Mouse (Mus musculus) T-helper 1 cell (primary cell): ENCODE measurements at regions not wholly inside any gene's neighbourhood (a gene's known extent, or its start where the extent isn't known, plus 50 kb on each side); places are given as distances from the start of the nearest gene placed in this dataset.

Experiments used
- in situ Hi-C: fragments of 300-600 bp; cut with MboI, MseI; formaldehyde crosslinking; loops from one replicate; pipeline ENCODE4 v1.15.1; 2025; ENCODE audit warnings: high pct_unique_total_duplicates

DNA sequence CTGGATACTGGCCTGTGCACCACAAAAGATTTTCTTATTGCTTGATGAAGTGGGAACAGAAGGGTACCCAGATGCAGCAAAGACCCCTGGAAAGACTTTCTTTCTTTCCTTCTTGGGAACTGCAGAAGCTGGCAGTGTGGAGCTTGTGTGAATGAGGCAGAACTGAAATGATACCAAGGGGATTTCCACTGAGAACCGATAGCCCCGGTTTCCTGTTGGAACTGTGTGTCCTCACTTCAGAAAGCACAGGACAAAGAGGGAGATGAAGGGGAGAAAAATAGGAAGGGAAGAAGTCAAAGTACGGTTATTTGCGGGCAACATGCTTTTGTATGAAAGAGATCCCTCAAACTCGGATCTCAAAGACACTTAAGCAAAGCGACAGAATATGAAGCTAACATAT is 283.7 kb downstream of the Pten start:
- in situ Hi-C loops, result no loop called here

DNA sequence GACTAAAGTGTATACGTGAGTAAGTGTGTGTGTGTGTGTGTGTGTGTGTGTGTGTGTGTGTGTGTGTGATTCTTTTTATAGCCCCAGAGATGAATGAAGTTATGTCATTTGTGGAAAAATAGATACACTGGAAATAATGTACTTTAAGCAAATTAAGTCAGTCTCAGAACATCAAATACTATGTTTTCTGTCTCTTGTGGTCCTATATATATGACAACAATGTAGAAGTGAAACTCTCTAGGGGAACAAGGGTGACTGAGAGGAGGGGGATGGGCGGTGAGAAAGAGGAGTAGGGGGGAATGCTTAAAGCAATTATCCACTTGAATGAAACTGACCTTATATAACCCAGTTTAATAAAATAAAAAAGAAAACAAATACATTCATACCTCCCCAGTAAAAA is 285.5 kb downstream of the Pten start:
- in situ Hi-C loops, result no loop called here

DNA sequence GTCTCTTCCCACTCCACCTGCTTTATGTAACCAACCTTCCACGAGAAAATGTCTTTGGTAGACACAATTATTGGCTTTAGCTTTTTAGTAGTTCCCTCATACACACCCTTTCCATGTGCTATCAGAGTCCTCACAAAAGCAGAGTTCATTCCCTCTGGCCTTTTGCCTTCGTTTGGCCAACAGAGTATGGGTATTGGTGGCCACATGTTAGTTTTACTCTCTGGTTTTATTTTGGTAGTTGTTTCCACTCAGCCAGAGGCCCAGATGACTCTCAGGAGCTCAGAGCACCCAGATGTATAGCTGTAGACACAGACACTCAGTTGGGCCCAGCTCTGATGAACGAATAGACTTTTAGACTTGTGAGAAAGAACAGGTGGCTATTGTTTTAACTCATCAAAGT is 286.4 kb downstream of the Pten start:
- in situ Hi-C loops, result no loop called here

DNA sequence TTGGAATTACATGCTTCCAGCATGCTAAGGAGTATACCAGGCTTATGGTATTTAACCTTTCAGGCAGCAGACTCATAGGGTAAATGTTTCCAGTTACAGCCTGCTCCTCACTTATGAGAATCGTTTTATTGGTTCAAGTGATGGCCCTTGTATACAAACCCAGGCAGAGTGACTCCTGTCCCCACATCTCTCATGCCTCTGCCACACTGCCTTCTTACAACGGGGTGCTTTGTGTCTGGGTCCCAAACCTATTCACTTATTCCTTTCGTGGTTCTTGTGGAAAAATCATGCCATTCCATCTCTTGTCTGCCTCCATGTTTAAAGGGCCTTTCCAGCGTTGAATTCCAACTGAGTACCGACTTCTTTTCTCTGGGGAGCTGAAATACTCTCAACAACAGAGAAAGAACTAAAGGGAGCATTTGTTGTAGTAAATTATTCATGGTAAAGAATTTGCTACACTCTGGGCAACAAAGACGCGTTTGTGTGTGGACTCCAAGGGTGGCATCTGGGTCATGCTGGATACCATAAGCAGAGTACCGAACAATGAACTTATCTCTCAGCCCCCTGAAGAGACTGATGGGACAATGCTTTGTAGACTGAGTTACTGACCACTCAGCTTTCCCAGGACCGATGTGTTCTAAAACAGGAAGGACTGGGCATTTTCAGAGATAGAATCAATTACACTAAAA is 291.6 kb downstream of the Pten start:
- in situ Hi-C loops, result no loop called here

DNA sequence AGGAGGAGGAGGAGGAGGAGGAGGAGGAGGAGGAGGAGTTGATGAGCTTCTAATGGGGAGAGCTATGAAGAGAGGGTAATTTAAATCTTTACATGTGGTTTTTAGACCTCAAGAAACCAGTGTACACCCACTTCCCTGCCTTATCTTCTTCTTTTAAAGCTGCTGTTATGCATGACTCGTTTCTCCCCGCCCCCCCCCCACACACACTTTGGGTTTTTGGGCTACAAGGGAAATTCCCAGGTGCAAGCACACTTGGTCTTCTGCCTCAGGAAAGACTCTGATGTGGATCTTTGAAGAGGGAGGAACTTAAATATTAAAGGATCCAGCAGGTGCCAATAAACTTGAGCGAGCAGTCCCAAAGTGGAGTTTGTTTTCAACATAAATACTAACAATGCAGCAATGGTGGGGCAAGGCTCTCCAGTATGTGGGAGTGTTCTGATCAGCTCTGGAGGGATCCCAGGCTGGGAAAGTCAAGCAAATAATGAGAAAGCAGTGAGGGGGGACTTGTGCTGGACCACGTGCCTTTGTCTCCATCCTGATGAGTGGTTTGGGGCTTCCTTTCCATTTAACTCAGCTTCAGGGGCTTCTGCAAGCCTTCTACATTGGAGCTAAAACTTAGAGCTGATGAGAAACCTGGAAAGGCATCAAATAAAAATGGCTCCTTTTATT is 296.0 kb downstream of the Pten start:
- in situ Hi-C loops, result no loop called here

DNA sequence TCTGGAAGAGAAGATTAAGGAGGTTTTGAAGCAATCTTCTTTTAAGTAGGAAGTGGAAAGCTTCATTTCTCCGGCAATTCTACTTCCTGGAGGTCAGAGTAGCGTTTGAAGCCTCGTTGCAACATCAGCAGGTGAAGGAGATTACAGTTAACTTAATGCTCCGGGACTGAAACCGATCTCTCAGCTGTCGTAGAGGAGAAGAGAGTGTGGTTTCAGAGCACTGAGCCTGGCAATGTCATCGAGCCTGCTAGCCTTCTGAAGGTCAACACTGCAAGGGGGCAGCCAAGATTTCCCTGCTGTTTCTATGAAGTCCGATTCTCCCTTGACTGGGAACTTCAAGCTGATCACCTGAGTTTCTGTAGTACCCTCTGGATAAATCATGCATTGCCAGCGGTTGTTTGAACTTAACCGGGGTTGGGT is 299.1 kb downstream of the Pten start:
- in situ Hi-C loops, result no loop called here

DNA sequence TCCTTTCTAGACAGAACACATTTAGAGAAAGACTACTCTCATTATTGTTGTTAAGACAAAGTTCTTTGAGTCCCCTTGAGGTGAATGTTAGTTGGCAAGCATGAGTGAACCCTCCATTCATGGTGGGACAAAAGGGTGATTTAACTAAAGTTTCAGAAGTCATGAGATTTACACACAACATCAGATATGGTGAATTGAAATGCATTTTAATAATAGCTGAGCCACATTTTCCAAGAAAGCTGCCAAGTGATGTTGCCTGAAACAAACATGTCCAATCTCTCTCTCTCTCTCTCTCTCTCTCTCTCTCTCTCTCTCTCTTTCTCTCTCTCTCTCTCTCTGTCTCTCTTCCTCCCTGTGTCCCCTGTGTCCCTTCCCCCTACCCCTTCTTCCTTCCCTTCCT is 303.7 kb downstream of the Pten start:
- in situ Hi-C loops, result no loop called here

DNA sequence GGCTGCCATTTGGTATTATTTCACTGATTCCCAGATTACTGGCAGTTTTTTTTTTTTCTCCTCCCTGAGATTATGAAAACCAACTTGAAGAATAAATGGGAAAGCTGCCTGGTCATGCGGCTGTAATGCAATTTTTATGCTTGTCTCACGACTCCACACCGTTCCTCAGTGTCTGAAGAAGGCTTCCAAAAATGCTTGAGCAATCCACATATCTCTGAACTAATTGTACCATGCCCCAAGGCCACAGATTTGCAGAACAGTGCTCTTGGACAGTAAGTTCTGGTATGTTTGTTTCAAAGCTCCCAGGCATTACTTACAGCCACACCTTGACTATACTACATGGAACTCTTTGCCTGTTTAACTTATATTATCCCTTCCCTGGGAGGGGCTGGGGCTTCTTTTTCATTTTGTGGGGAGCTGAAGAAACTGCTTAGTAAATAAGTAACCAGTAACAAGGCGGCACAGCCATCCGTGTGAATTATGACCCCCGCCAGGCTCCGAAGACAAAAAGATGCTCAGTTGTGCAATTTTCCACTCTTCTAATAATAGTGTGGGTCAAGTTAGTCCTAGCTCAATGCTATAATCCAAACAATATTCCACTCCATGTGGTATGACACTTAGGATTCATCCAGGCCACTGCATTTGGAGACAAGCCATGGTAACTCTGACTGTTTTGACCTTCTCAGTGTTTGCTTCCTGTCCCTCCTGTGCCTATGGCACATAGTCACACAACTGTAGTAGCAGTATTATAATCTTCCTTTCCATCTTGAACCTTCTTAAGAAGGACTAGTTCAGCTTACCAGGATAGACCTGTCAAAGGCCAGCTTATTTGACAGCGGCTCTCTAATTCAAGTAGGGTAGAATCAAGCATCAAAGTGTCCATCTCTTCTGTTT is 305.1 kb downstream of the Pten start:
- in situ Hi-C loops, result no loop called here

DNA sequence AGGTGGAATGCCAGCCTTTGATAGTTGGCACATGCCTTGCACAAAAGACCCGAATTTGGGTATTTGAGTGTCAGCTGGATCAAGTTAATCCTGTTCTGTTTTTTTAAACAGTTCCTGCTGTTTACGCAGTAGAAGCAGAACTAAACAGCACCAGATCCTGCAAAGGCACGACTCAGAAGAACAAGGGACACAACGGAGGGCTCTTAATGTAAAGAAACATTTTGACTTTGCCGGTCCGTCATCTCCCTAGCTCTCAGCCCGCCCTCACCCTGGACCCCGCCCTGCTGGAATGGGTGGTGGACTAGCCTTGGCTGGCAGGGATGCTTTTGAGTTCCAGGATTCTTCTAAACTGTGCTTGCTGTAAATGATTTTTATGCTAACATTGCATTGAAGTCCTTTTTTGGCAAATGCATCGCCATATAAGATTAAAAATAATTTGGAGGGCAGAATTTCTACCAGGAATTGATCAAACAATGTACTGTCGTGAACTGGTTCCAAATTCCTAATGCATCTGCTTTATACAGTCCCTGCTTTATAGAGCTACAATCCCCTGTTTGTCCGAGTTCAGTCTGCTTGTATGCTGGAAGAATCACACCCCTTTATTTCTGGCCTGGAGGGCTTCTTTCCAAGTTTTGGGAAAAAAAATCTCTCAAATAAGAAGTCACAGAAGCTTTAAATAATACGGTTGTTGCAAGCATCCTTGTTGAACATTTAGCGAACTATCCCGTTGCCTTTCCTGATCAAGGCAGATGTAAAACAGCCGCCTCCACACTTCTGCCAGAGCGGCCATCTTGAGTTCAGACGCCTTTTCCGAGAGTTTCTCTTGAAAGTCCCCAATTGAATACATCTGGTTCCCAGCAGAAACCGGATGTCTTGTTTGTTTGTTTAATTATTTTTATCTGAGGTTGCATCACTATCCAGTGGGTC is 308.2 kb downstream of the Pten start:
- in situ Hi-C loops, result no loop called here

DNA sequence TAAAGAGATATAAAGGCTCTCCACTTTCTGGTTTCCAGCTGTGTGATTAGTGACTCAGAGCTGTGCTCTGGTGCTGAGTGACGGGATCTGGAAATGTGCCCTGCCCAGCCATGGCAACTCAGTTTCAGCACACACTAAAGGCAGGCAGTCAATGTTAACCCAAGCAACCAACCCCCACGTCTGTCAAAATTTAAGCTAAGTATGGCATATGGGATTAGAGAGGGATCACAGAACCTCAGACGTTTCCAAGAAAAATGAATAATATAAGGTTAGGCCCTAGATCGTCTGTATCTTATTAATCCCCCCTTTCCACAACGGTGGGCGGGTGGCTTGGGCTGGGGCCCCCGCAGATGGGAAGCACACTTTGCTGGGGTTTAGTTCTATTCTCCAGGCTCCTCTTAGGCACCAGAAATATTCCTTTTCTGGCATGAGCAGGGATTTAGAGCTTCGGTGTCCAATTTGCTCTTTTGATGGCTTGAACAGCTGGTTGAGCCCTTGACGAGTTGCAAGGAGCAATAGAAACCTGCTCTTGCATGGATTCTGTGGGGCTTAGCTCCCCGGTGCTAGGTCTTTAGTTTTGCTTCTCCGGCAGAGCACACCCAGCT is 311.2 kb downstream of the Pten start:
- in situ Hi-C loops, result no loop called here

DNA sequence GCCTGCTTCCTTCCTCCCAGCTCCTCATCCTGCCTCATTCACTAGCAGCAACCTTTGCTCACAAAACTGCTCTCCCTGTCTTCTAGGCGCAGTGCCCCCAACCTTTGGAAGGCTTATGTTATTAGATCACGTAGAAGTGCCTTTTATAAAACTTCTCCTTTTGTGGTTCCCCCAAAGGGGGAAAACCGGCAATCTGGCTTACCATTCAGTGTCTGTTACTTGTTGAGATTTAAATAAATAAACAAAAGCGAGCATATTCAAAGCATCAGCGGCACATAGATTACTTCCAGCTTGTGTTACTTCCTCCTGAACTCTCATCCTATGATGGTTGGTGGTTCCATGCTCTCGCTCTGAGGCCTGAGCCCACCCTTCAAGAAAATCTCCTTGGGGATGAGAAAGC is 312.5 kb downstream of the Pten start:
- in situ Hi-C loops, result no loop called here

DNA sequence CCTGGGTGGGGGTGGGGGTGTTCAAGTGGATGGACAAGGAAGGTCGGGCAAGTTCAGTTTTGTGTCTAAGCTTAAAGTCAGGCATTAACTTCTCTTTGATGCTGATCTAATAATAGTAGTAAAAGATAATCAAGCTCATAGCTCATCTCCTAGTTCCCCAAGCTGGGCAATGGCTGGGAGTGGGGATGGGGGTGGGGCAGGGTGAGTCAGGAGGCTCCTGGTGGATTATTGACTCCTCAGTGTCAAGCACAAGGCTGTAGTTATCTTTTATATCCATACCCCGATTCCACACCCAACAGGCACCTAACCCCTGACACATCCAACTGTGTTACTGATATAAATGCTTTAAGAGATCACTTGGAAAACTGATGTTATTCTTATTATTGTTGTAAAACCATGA is 315.0 kb downstream of the Pten start:
- in situ Hi-C loops, result no loop called here

DNA sequence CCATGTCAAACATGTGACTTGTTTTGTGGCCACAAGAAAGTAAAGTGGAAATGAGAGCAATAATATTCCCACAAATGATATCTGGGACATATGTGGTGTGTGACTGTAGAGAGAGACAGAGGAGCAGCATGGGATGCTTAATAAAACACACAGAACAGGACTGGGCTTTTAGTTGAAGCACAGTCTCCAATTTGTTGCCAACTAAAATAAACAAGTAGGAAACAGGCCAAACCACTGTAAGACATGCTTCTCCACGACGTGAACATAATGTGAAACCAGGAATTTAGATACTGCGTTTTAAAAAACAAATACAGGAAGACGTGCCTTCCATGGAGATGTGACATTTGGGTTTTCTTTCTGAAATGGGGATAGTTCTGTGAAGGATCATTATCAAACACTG is 317.2 kb downstream of the Rnls start:
- in situ Hi-C loops, result no loop called here

DNA sequence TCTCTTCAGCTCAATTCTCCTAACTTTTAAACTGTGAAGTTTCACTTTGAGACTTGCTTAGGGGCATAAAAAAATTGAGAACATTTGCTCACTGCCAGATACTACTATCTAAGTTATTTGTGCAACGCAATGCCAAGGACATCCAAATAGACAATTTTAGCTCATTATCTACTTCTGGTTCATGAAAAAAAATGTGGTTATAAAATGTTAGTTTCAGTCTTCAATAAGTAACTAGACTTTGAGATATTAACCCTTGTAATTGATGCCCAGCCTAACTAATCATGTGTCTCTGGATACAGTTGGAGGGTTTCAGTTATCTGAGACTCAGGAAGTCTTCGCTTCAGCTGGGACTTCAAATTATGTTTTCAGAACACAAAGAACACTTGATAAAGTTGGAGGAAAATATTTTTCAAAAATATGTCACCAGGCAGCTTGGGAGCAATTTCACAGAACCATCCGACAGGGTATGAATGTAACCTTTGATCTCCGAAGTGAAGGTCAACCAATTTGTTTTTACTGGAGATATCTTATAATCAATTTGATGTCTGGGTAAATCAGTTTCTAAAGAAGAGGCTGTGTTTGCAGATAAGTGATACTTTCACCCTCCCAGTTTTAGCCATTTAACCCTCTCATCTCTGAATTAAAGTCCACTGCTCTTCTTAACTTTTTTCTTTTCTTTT is 313.3 kb downstream of the Rnls start:
- in situ Hi-C loops, result no loop called here

DNA sequence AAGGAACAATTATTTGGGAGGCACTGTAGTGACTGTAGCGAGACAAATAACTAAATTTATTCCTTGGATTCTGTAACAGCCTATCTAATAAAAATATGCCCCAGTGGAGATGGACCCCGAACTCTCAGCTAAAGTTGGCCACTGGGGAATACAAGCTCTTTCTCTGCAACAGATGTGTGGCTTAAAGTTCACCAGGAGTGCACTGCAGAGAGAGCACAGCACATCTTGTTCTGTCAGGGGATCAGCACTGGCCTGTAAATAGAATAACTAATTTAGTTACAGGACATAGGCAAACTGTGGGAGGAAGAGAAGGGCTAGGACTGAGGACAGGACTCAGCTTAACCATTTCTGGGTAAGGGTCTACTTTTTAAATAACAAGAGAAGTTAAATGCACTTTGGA is 312.1 kb downstream of the Rnls start:
- in situ Hi-C loops, result no loop called here

DNA sequence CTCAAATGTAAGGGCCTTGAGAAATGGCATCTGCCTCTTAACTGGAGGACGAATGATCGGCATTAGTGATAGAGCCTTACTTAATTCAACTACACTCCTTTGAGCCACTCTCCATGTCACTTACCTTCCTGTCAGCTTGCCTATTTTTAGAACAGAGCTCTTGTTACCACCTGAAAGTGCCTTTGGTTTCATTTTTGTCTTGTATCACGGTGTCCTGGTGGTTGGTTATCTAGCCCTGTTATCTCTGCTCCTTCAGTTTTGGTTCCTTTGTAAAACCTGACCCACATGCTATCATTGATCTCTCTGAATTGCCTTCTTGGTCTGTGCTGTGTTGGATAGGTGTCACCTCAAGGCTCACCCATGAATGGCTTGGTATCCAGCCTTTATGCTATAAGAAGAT is 310.6 kb downstream of the Rnls start:
- in situ Hi-C loops, result no loop called here

DNA sequence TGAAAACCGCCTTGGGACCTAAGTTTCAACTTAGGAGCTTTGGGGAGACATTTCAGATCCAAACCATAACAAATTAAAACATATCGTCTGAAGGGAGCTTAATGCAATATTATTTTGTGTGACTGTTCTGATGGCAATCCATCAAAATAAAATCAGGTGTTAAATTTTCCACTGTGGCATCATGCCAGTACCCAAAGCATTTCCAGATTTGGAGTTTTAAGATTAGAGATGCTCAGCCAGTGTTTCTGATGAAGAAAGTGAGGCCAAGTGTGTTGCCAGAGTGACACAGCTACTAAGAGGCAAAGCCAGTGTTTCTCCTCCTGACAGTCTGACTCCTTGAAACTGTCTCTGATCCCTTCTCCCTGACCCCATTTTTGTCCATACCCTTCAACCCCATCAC is 308.7 kb downstream of the Rnls start:
- in situ Hi-C loops, result no loop called here

DNA sequence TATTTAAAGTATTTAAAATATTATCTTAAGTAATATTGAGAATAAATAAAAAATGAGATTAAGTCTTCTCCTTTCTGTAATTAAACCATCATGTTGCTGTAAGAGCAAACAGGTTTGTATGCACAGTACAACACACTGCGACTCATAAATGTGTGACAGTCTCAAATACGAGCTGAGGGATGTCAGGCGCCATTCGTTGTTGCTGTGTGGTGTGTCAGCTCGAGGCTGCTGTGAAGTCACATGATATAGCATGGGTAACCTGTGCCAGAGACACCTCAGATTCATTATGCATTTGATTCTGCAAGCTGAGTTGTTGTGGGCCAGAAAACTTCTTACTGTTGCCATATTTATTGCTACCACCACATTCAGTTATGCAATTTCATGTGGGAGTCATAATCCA is 307.4 kb downstream of the Rnls start:
- in situ Hi-C loops, result no loop called here
